Mouse (Mus musculus) midbrain, embryonic 11.5 days (tissue): ENCODE data around the gene Dpep2nb. TPM values are rescaled to one million over a fixed set of nuclear protein-coding genes. Genes with fewer than 3 reads are reported as not detected.
"Not testable (repeated sequence)": the region's sequence is repeated elsewhere in the genome, so short reads cannot be mapped to it uniquely, and the experiment has no call there.

Source experiments
- ATAC-seq: fragments of 200-750 bp; cut with Nextera tagmentation; 2 replicates; pipeline ENCODE4 v1.8.0; 2017; ENCODE audit warnings: moderate TSS enrichment, moderate library complexity; ENCODE audit not compliant: low FRiP score
- DNase-seq: peaks from one replicate; pipeline ENCODE4 v3.0.0; 2015; ENCODE audit warnings: low spot score; ENCODE audit errors: missing footprints
- H3K27ac ChIP-seq: fragments of 300-500 bp; sonication (generic); 2 replicates; pipeline ENCODE4 v1.5.1; 2014; ENCODE audit warnings: low read depth, low read length
- H3K27me3 ChIP-seq: fragments of 300-500 bp; sonication (generic); 2 replicates; pipeline ENCODE4 v1.6.1; 2014; ENCODE audit warnings: mild to moderate bottlenecking, low read length, moderate library complexity, mixed read lengths; ENCODE audit not compliant: control insufficient read depth, insufficient read depth
- H3K36me3 ChIP-seq: fragments of 300-500 bp; sonication (generic); 2 replicates; pipeline ENCODE4 v1.6.1; 2014; ENCODE audit warnings: mild to moderate bottlenecking, low read length, moderate library complexity, mixed read lengths; ENCODE audit not compliant: control insufficient read depth, insufficient read depth
- H3K4me1 ChIP-seq: fragments of 300-500 bp; sonication (generic); 2 replicates; pipeline ENCODE4 v1.6.1; 2014; ENCODE audit warnings: low read length; ENCODE audit not compliant: control insufficient read depth, insufficient read depth
- H3K4me2 ChIP-seq: fragments of 300-500 bp; sonication (generic); 2 replicates; pipeline ENCODE4 v1.6.1; 2014; ENCODE audit warnings: mild to moderate bottlenecking, moderate library complexity
- H3K4me3 ChIP-seq: fragments of 300-500 bp; sonication (generic); 2 replicates; pipeline ENCODE4 v1.5.1; 2014; ENCODE audit warnings: low read depth, low read length
- H3K9ac ChIP-seq: fragments of 300-500 bp; sonication (generic); 2 replicates; pipeline ENCODE4 v1.6.1; 2014; ENCODE audit warnings: low read length
- H3K9me3 ChIP-seq: fragments of 300-500 bp; sonication (generic); 2 replicates; pipeline ENCODE4 v1.6.1; 2016; ENCODE audit warnings: low read length; ENCODE audit not compliant: control insufficient read depth
- WGBS: fragments of 180-500 bp; shearing (Covaris S2); extraction: QIAGEN DNeasy Blood & Tissue Kit; methylation state at CpG from one replicate; pipeline ENCODE4 v1.1.7; 2014; 5-methylcytosine and 5-hydroxymethylcytosine counted together
- polyA plus RNA-seq: library from polyadenylated mRNA; unstranded; fragments of >200 nt; fragmentation: Nextera tagmentation; extraction: Ambion mirVana; gene quantifications from 2 replicates; pipeline ENCODE4 v1.2.1, GENCODE M21; 2014

Dpep2nb gene
- polyA plus RNA-seq, 1 experiment from 2014 or later: not detected

DNA sequence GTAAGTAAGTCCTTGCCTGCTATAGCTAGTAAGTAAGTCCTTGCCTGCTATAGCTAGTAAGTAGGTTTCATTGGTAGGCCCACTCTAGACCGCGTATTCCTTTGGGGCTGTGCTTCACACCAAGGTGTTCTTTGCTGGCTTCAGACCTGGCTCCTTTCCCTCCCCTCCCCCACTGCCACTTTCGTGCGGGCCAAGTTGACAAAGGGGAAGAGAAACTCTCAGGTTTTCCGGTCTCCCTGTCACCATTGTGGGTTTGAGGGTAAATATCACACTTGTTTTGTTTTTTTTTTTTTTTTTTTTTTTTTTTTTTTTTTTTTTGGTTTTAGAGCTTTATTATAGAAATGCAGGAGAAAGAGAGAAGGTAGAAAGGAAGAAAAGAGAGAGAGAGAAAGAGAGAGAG lies 13.3 kb downstream of the Dpep2nb start:
- Histone ChIP-seq H3K4me3 (no peak overlapping the region), H3K27me3 (no peaks in the 10 kb centered on the region), H3K4me2 (no peak overlapping the region), H3K9ac (no peak overlapping the region), H3K4me1 (no peaks in the 10 kb centered on the region), H3K36me3 (no peaks in the 10 kb centered on the region; the same call in 1 of the 2 replicates), H3K27ac (no peak overlapping the region), H3K9me3 (no peaks in the 10 kb centered on the region)
- DNase-seq: no peak
- ATAC-seq: no peak
- 82% methylated on average over 5 of the region's 5 CpGs for WGBS

DNA sequence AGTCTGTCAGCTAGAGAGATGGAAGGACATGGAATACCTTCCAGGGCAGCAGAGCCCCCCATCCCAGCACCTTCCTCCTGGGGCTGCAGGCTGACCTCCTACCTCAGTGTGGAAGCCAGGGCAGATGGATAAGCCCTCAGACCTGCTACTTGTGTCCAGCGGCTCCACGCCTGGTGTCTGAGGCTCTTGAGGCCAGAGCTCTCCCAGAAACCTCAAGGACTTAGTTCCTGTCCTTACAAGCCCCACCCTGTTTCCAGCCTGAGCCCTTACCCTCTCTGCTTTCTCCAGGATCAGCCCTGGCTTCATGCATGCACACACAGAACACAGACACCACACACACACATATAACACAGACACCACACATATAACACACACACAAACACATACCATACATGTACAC lies 14.2 kb downstream of the Dpep2nb start:
- Histone ChIP-seq H3K4me2 (no peak overlapping the region), H3K27me3 (no peaks in the 10 kb centered on the region), H3K9me3 (no peaks in the 10 kb centered on the region), H3K4me1 (no peaks in the 10 kb centered on the region), H3K27ac (no peak overlapping the region), H3K36me3 (no peaks in the 10 kb centered on the region; the same call in 1 of the 2 replicates), H3K4me3 (no peak overlapping the region), H3K9ac (no peak overlapping the region)
- 91% methylated on average over 2 of the region's 2 CpGs for WGBS
- ATAC-seq: no peak
- DNase-seq: no peak

DNA sequence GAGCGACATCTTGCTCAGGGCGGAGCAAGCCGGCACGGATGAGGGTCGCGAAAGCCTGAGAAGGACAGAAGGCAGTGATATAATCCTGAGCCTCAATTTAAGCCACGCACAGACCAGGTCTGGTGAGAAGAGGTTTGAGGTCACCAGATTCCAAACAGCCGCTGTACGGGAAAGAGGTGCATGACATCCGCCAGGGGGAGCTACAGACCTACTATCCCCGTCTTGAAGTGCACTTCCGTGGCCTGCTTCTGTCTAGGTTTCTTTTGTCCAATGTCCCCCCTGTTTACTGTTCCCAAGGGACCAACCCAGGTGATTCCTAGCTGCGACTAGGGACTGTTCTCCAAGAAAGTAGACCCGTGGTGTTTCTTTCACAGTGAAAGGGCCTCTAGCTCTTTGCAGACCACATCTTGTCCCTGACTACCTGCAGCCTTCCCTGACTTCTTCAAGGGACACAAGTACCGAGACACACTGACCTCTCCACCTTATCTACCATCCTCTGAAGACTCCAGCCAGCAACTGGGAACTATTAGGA lies 14.9 kb downstream of the Dpep2nb start, which contains the start of gene Dus2:
Gene Dus2, plus strand, starts transcription at position 482 of the 532 bp plus-strand sequence.
- no peaks in the 10 kb centered on the region for H3K27me3 ChIP-seq
- ATAC-seq: no peak
- no peaks in the 10 kb centered on the region for H3K9me3 ChIP-seq
- H3K4me2 ChIP-seq: no peak within 1 kb of the TSS
- no peaks in the 10 kb centered on the region for H3K4me1 ChIP-seq
- H3K27ac ChIP-seq: no peak within 1 kb of the TSS
- WGBS: 15% methylated on average over 15 of the region's 15 CpGs
- H3K4me3 ChIP-seq: no peak within 1 kb of the TSS
- no peaks in the 10 kb centered on the region; the same call in 1 of the 2 replicates for H3K36me3 ChIP-seq
- H3K9ac ChIP-seq: peak within 1 kb of the TSS; percentile 30; the same call in 1 of the 2 replicates
- peak; percentile 96 for DNase-seq

DNA sequence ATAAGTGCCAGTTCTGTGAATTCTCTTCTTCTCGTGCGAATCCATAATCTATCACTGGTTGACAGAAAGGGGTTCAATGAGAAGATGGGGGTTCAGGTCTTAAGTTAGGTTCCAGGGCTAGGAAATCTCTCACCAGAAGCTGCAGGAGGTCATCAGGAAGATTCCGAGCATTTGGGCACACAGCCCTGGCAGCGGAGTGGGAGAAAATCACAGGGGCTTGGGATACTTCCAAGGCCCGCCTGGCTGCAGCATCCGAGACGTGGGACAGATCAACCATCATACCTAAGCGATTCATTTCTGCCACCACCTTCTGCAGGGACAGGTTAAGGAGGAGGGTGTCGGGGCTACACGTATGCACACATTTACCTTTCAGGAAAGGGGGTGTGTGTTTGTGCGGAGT lies 17.2 kb downstream of the Dpep2nb start:
- Histone ChIP-seq H3K9me3 (no peaks in the 10 kb centered on the region), H3K4me1 (no peaks in the 10 kb centered on the region), H3K4me2 (no peak overlapping the region), H3K4me3 (no peak overlapping the region), H3K27ac (no peak overlapping the region), H3K27me3 (no peaks in the 10 kb centered on the region), H3K9ac (no peak overlapping the region), H3K36me3 (no peaks in the 10 kb centered on the region; the same call in 1 of the 2 replicates)
- WGBS: 91% methylated on average over 11 of the region's 11 CpGs
- DNase-seq: no peak
- ATAC-seq: no peak

DNA sequence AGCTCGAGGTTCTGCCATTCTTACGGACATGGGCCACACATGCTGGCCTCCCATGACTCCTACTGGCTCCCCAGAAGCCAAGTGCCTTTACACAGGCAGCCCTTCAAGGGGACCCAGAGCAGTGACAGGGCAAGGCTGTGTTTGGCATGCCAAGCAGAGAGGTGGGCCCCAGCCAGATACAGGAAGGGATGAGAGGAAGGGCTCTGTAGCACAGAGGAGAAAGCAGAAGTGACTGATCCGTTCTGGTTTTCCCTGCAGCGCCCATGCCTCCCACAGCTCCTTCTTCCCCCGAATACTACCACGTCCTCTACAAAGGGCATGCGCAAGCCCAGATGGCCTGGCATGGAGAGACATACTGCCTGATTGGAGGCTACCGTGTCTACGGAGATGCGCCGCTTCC lies 22.4 kb downstream of the Dpep2nb start:
- not testable (repeated sequence) for H3K9ac ChIP-seq, H3K27me3 ChIP-seq, H3K27ac ChIP-seq, DNase-seq, H3K4me2 ChIP-seq, H3K9me3 ChIP-seq, H3K4me3 ChIP-seq, H3K36me3 ChIP-seq, H3K4me1 ChIP-seq, ATAC-seq
- WGBS: 91% methylated on average over 11 of the region's 11 CpGs

DNA sequence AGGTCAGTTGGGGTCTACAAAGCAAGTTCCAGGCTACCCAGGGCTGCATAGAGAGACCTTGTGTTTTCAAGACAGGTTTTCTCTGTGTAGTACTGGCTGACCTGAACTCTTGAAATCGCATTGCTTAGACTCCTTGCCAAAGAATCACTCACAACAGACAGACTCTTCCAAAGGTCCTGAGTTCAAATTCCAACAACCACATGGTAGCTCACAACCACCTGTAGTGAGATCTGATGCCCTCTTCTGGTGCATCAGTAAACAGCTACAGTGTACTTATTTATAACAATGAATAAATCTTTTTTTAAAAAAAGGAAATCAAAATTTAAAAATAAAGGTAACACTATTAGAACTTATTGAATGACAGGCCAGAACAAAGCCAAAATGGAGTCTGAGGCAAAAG lies 24.6 kb downstream of the Dpep2nb start:
- 91% methylated on average over 1 of the region's 1 CpGs for WGBS
- H3K4me3 ChIP-seq: no peak overlapping the region
- H3K4me2 ChIP-seq: no peak overlapping the region
- no peaks in the 10 kb centered on the region for H3K27me3 ChIP-seq
- DNase-seq: no peak
- no peak overlapping the region for H3K9ac ChIP-seq
- no peak overlapping the region for H3K27ac ChIP-seq
- H3K4me1 ChIP-seq: no peaks in the 10 kb centered on the region
- no peaks in the 10 kb centered on the region for H3K36me3 ChIP-seq
- no peak for ATAC-seq
- H3K9me3 ChIP-seq: no peaks in the 10 kb centered on the region

DNA sequence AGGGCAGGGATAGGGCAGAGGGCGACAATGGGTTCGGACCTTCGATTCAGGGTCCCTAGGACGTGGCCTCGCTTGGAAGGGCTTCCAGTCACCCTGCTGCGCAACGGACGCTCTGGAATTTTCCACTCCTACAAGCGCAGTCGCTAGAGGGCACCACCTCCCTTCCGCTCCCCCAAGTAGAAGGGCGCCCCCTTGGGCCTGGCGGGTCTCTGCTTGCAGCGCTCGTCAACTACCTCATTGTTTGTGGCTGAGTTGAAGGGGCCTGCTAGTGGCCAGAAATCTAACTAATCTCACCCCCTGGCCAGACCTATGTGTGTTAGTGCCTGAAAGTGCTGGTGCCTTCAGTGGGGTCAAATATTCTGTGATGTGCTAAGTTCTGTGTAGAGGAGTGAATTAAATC lies 26.4 kb downstream of the Dpep2nb start, which contains the start of gene Dpep3:
Gene Dpep3, minus strand, starts transcription at position 105 of the 400 bp plus-strand sequence.
- H3K4me3 ChIP-seq: no peak within 1 kb of the TSS
- DNase-seq (no peak), ATAC-seq (no peak)
- no peaks in the 10 kb centered on the region for H3K9me3 ChIP-seq
- 95% methylated on average over 15 of the region's 15 CpGs for WGBS
- H3K27me3 ChIP-seq: no peaks in the 10 kb centered on the region
- no peak within 1 kb of the TSS for H3K9ac ChIP-seq
- H3K4me1 ChIP-seq: no peaks in the 10 kb centered on the region
- H3K4me2 ChIP-seq: no peak within 1 kb of the TSS
- no peaks in the 10 kb centered on the region for H3K36me3 ChIP-seq
- no peak within 1 kb of the TSS for H3K27ac ChIP-seq

DNA sequence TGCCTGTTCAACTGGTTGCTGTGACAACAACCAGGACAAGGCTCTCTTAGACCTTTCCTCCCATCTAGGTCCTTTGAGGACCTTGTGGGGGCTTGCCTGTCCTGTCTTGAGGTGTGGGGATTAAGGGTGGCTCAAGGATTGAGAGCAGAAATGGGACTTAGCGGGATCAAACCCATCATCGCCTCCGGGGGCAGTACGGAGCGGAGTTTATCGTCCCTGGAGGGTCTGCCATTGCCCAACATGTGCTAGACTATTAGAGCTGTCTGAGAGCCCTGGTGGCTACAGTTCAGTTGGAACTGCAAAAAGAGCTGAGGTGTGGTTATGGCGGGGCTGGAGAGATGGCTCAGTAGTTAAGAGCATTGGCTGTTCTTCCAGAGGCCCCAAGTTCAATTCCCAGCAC lies 30.4 kb downstream of the Dpep2nb start:
- no peak overlapping the region for H3K4me3 ChIP-seq
- H3K4me2 ChIP-seq: no peak overlapping the region
- H3K4me1 ChIP-seq: no peaks in the 10 kb centered on the region
- no peak overlapping the region for H3K27ac ChIP-seq
- no peak for ATAC-seq
- WGBS: 62% methylated on average over 7 of the region's 7 CpGs
- H3K36me3 ChIP-seq: no peaks in the 10 kb centered on the region
- DNase-seq: no peak
- no peaks in the 10 kb centered on the region for H3K27me3 ChIP-seq
- no peaks in the 10 kb centered on the region for H3K9me3 ChIP-seq
- no peak overlapping the region for H3K9ac ChIP-seq

DNA sequence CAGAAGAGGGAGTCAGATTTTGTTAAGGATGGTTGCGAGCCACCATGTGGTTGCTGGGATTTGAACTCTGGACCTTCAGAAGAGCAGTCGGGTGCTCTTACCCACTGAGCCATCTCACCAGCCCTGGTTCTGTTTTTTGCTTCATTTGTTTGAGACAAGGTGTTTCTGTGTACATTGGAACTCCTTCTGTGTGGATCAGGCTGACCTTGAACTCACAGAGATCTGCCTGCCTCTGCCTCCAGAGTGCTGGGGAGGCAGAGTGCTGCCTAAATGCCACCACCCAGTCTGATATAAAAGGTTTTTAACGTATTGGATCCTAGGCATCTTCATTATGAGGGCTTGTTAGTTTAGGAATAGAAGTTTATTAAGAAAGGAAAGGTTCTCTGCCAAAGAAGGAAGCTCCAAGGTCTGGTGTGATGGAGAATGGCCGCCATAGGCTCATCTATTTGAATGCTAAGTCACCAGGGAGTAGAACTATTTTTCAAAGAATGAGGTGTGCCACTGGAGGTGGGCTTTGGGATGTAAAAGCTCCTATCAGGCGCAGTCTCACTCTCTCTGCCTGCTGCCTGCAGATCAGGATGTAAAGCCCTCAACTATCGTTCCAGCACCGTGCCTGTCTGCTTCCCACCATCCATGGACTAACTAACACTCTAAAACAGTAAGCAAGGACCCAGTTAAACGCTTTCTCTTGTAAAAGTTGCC lies 34.6 kb downstream of the Dpep2nb start:
- no peak for ATAC-seq
- WGBS: 83% methylated on average over 8 of the region's 8 CpGs

More for the DNA sequence above, 34.6 kb downstream of the Dpep2nb start:
- peaks cover 8% of the 10 kb centered on the region; the same call in 1 of the 2 replicates for H3K27me3 ChIP-seq
- H3K36me3 ChIP-seq: no peaks in the 10 kb centered on the region
- no peak overlapping the region for H3K4me3 ChIP-seq
- no peak overlapping the region for H3K27ac ChIP-seq
- no peak overlapping the region for H3K4me2 ChIP-seq
- no peak overlapping the region for H3K9ac ChIP-seq
- no peaks in the 10 kb centered on the region for H3K9me3 ChIP-seq
- H3K4me1 ChIP-seq: peaks cover 4% of the 10 kb centered on the region; the same call in 1 of the 2 replicates
- no peak for DNase-seq
